Mouse (Mus musculus) embryonic fibroblast, embryonic 13.5 days (primary cell): ENCODE results near the gene Ufc1. TPM values are rescaled to one million over a fixed set of nuclear protein-coding genes. Genes with fewer than 3 reads are reported as not detected.
A peak's percentile ranks its signal among the peaks of the same experiment; 100 is the strongest.
"Not testable (repeated sequence)": the region's sequence is repeated elsewhere in the genome, so short reads cannot be mapped to it uniquely, and the experiment has no call there.

Experiments used
- H3K27ac ChIP-seq: 2 replicates; pipeline ENCODE4 v1.5.1; 2012; ENCODE audit warnings: low read length, control low read depth, inconsistent platforms; ENCODE audit not compliant: insufficient read depth
- H3K4me1 ChIP-seq: 2 replicates; pipeline ENCODE4 v1.6.1; 2011; ENCODE audit warnings: low read length; ENCODE audit not compliant: control insufficient read depth, insufficient read depth
- H3K4me3 ChIP-seq: 2 replicates; pipeline ENCODE4 v1.5.1; 2011; ENCODE audit warnings: mild to moderate bottlenecking, control low read depth, low read length; ENCODE audit not compliant: insufficient read depth
- CTCF ChIP-seq: IDR thresholded peaks from 2 replicates; pipeline ENCODE4 v1.5.1; 2011; ENCODE audit warnings: mild to moderate bottlenecking, control low read depth, low read length, moderate library complexity, borderline replicate concordance; ENCODE audit not compliant: insufficient read depth
- POLR2A ChIP-seq: IDR thresholded peaks from 2 replicates; pipeline ENCODE4 v1.6.1; 2011; ENCODE audit warnings: low read depth, mild to moderate bottlenecking, control low read depth, low read length, moderate library complexity
- polyA plus RNA-seq: library from polyadenylated mRNA; stranded (reverse); fragments of >200 nt; gene quantifications from 2 replicates; pipeline ENCODE4 v1.2.4, GENCODE M21; 2011; ENCODE audit warnings: low read depth; ENCODE audit not compliant: missing spikeins, insufficient read length

Ufc1 gene
- polyA plus RNA-seq, 1 experiment, result 77.8 TPM

- TF ChIP-seq CTCF (no peak), POLR2A (no peak)
- Histone ChIP-seq H3K4me1 (peaks cover 5% of the 10 kb centered on the region; the same call in 1 of the 2 replicates), H3K27ac (no peak overlapping the region), H3K4me3 (no peak overlapping the region)
Measured at GRCm38 (mm10) chr1:171325571-171325970, 30.7 kb upstream of the Ufc1 start.

GRCm38 (mm10) chr1:171322012-171322411 is 27.2 kb upstream of the Ufc1 start:
- Histone ChIP-seq H3K27ac (no peak overlapping the region), H3K4me1 (no peaks in the 10 kb centered on the region), H3K4me3 (no peak overlapping the region)
- TF ChIP-seq POLR2A (no peak), CTCF (no peak)

- Histone ChIP-seq H3K4me1 (no peaks in the 10 kb centered on the region), H3K27ac (no peak overlapping the region), H3K4me3 (no peak overlapping the region)
- TF ChIP-seq POLR2A (no peak), CTCF (no peak)
Measured at GRCm38 (mm10) chr1:171321415-171321814, 26.6 kb upstream of the Ufc1 start.

- Histone ChIP-seq H3K27ac (no peak overlapping the region), H3K4me3 (no peak overlapping the region), H3K4me1 (no peaks in the 10 kb centered on the region)
- TF ChIP-seq POLR2A, result no peak
- TF ChIP-seq CTCF, result no peak
Measured at GRCm38 (mm10) chr1:171320151-171320550, 25.3 kb upstream of the Ufc1 start.

DNA sequence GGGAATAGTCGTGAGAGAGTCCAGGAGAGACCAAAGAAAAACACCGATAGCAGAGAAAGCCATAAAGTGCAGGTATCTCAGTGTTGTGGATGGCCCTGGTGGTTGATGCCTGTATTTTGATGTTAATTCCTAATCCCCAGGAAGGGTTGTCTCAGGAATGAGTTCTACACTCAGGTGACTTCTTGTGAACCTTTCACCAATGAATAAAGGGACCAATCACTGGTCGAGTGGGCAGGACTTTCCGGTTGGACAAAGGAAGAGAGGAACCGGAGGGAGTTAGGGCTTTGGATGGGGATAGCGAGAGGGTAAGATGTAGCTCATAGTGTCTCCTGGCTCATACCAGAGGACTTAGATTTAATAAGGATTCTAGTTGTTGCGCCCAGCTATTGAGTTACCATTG is 24.9 kb upstream of the Ufc1 start:
- H3K4me3 ChIP-seq, result no peak overlapping the region
- H3K4me1 ChIP-seq, result no peaks in the 10 kb centered on the region
- no peak overlapping the region for H3K27ac ChIP-seq
- no peak for TF ChIP-seq POLR2A
- TF ChIP-seq CTCF, result no peak

GRCm38 (mm10) chr1:171309321-171309720 is 14.5 kb upstream of the Ufc1 start:
- TF ChIP-seq CTCF, result no peak
- TF ChIP-seq POLR2A, result no peak

DNA sequence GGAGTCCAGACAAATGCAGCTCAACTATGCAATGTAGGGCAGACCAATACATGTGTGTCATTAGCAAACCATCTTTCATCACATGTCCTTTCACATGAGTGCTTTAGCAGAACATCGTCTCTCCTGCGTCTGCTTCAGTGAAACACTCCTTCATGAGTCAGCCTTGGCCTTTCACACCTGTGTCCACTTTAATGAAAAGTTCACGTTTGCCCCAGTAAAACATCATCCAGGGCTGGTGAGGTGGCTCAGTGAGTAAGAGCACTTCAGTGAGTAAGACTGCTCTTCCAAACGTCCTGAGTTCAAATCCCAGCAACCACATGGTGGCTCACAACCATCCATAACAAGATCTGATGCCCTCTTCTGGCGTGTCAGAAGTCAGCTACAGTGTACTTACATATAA is 11.3 kb upstream of the Ufc1 start:
- not testable (repeated sequence) for H3K4me1 ChIP-seq, H3K27ac ChIP-seq, H3K4me3 ChIP-seq

More at GRCm38 (mm10) chr1:171309321-171309720, 14.5 kb upstream of the Ufc1 start:
- Histone ChIP-seq H3K4me3 (no peak overlapping the region), H3K4me1 (no peaks in the 10 kb centered on the region), H3K27ac (no peak overlapping the region)

GRCm38 (mm10) chr1:171298226-171298625 is 3.4 kb upstream of the Ufc1 start:
- Histone ChIP-seq H3K27ac (no peak overlapping the region), H3K4me1 (no peaks in the 10 kb centered on the region; the same call in 1 of the 2 replicates), H3K4me3 (no peak overlapping the region)
- TF ChIP-seq CTCF (no peak), POLR2A (no peak)

DNA sequence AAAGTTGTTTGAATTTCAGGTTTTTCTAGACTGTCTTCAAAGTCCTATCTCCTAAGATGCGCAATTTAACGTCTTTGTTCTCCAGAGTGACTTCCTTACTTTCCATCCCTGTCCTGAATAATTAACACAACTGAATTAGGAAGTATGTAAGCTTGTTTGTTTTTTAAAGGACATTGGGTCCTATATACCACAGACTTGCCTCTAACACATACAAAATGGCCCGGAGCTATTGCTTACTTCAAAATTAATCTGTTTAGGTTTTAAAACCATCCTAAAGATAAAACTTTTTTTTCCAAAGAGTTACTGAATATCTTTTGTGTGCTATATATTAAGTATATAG is 209 bp upstream of the Ufc1 start:
- no peaks in the 10 kb centered on the region; the same call in 1 of the 2 replicates for H3K4me1 ChIP-seq
- peak overlapping the region; percentile 94 for H3K27ac ChIP-seq
- no peak for TF ChIP-seq CTCF
- TF ChIP-seq POLR2A, result no peak
- peak overlapping the region; percentile 79 for H3K4me3 ChIP-seq

DNA sequence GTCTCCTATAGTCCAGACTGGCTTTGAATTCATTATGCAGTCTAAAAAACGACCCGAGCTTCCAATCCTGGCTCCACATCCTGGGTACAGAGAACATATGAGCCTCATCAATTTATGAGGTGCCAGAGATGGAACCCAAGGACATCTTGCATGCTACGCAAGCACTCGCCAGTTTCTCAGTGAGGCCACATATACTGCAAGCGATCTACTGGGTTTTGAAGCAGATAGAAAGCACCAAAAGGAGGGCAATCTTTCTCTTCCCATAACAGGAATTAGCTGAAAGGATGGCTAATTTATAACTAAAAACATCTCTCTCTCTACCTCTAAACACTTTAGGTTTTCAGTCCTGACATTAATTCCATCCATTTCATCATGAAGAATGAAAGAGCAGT is 922 bp downstream of the Ufc1 start:
- Histone ChIP-seq H3K4me1 (no peaks in the 10 kb centered on the region; the same call in 1 of the 2 replicates), H3K27ac (peak overlapping the region; percentile 94), H3K4me3 (peak overlapping the region; percentile 79)
- TF ChIP-seq CTCF (no peak), POLR2A (no peak)

GRCm38 (mm10) chr1:171293351-171293750 is 1.5 kb downstream of the Ufc1 start:
- H3K4me3 ChIP-seq, result peak overlapping the region; percentile 79; the same call in 1 of the 2 replicates
- H3K27ac ChIP-seq, result no peak overlapping the region
- no peaks in the 10 kb centered on the region; the same call in 1 of the 2 replicates for H3K4me1 ChIP-seq
- TF ChIP-seq CTCF (no peak), POLR2A (no peak)

DNA sequence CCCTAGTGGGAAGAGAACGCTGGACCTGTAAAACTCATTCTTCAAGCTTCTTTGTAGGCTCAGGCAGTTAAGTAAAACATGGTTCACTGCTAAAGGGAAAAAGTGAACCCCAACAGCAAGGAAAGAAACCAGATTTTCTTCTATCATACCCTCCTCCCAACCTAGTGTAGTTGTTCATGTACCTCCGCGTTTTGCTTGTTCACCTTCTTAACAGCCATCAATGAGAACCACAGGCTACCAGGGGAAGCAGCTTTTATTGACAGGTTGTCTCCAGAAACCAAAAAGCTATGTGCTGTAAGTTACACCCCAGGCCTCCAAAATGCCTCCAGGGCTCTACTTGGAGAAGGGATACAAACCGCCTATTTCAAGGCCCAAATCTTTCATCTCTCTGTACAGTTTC is 6.5 kb downstream of the Ufc1 start:
- Histone ChIP-seq H3K4me3 (no peak overlapping the region), H3K27ac (no peak overlapping the region), H3K4me1 (no peaks in the 10 kb centered on the region; the same call in 1 of the 2 replicates)
- TF ChIP-seq POLR2A (no peak), CTCF (no peak)
